Mouse (Mus musculus) bone marrow, adult 2 months (tissue): Measurements from ENCODE around the gene Gm15517. TPM values are rescaled to one million over a fixed set of nuclear protein-coding genes. Genes with fewer than 3 reads are reported as not detected.
"Not testable (repeated sequence)": the region's sequence is repeated elsewhere in the genome, so short reads cannot be mapped to it uniquely, and the experiment has no call there.

Experiments used
- H3K27ac ChIP-seq: fragments of 200-500 bp; 2 replicates; pipeline ENCODE4 v1.5.1; 2012; ENCODE audit warnings: low read depth, mild to moderate bottlenecking, control low read depth, inconsistent platforms, low read length; ENCODE audit not compliant: control insufficient read depth, poor library complexity, insufficient read depth
- H3K4me1 ChIP-seq: fragments of 200-500 bp; 2 replicates; pipeline ENCODE4 v1.6.1; 2011; ENCODE audit warnings: low read length; ENCODE audit not compliant: control insufficient read depth, insufficient read depth
- H3K4me3 ChIP-seq: fragments of 200-500 bp; replicated peaks from 2 replicates; pipeline ENCODE3; 2011; ENCODE audit warnings: mild to moderate bottlenecking, low read depth, low read length, control low read depth; ENCODE audit not compliant: control insufficient read depth
- CTCF ChIP-seq: fragments of 200-500 bp; IDR thresholded peaks from 2 replicates; pipeline ENCODE4 v1.5.1; 2011; ENCODE audit warnings: low read length, control low read depth; ENCODE audit not compliant: control insufficient read depth, insufficient read depth
- POLR2A ChIP-seq: fragments of 200-500 bp; IDR thresholded peaks from 2 replicates; pipeline ENCODE4 v1.6.1; 2011; ENCODE audit warnings: low read depth, mild to moderate bottlenecking, control low read depth, low read length, borderline replicate concordance; ENCODE audit not compliant: control insufficient read depth
- WGBS: fragments of 180-500 bp; shearing (Covaris S2); methylation state at CpG from one replicate; pipeline ENCODE4 v1.1.7; 2018; 5-methylcytosine and 5-hydroxymethylcytosine counted together
- polyA plus RNA-seq: library from polyadenylated mRNA; stranded (reverse); fragments of >200 nt; gene quantifications from 2 replicates; pipeline ENCODE4 v1.2.4, GENCODE M21; 2011; ENCODE audit warnings: low replicate concordance; ENCODE audit not compliant: missing spikeins, insufficient read depth, insufficient read length

The Gm15517 gene
- not detected in 2 replicates for polyA plus RNA-seq

- Histone ChIP-seq H3K4me1 (no peaks in the 10 kb centered on the region), H3K4me3 (no peak within 1 kb of the TSS), H3K27ac (no peak within 1 kb of the TSS)
- 34% methylated on average over 5 of the region's 5 CpGs for WGBS
- TF ChIP-seq CTCF (no peak), POLR2A (no peak)
Observed at GRCm38 (mm10) chr7:44261147-44261546, at the start of gene Gm15517. Gene Gm15517 (plus strand): TSS chr7:44261447.

- Histone ChIP-seq H3K27ac (no peak within 1 kb of the TSS), H3K4me3 (no peak within 1 kb of the TSS), H3K4me1 (no peaks in the 10 kb centered on the region)
- 67% methylated on average over 1 of the region's 1 CpGs for WGBS
- TF ChIP-seq POLR2A: no peak
- TF ChIP-seq CTCF: no peak
Observed at GRCm38 (mm10) chr7:44215645-44216044, 45.6 kb upstream of the Gm15517 start, which contains the start of gene Klk1b5. Gene Klk1b5 (plus strand): TSS chr7:44215945.

DNA sequence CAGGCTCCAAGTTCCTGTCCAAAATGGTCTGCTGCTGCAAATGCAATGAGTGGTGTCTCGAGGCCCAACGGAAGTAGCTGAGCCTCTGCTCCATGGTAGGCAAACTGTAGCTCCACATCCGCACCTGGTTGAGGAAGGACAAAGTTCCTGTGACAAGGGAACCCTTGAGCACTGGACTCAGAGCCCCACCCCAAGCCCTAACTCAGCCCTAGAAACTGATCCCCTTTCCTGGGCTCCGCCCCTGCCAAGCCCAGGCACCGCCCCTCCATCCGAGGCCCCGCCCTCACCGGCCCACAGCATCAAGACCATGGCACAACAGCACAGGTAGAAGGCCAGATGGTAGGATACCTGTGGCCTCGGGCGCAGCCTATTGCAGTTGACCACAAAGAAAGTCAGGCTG lies 39.6 kb upstream of the Gm15517 start:
- WGBS: 65% methylated on average over 10 of the region's 10 CpGs

DNA sequence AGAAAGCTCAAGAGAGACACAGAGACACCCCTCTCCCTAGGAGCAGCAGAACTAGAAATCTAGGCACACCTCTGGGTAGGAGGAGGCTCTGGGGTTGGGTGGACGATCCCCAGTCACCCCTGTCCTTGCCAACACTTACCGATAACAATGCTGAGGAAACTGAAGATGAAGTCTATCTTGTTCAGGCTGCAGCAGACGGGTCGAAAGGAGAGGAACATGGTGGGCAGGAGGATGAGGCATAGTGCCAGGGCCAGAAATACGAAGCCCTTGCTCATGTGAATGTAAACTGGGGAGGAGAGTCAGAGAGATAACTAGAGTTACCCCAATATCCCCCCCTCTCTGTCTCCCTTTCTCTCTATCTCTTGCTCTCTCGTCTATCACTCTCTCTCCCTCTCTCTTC lies 38.9 kb upstream of the Gm15517 start:
- 55% methylated on average over 6 of the region's 6 CpGs for WGBS
- not testable (repeated sequence) for H3K4me3 ChIP-seq, H3K27ac ChIP-seq, H3K4me1 ChIP-seq

More for the DNA sequence above, 39.6 kb upstream of the Gm15517 start:
- H3K27ac ChIP-seq, H3K4me3 ChIP-seq, H3K4me1 ChIP-seq: not testable (repeated sequence)

GRCm38 (mm10) chr7:44225076-44225475 lies 36.2 kb upstream of the Gm15517 start, which contains the start of gene Klk1:
Gene Klk1 (plus strand): TSS chr7:44225360.
- Histone ChIP-seq H3K4me3 (no peak within 1 kb of the TSS), H3K4me1 (no peaks in the 10 kb centered on the region), H3K27ac (no peak within 1 kb of the TSS)
- no peak for TF ChIP-seq CTCF
- no peak for TF ChIP-seq POLR2A
- WGBS: 31% methylated on average over 1 of the region's 1 CpGs

- Histone ChIP-seq H3K27ac (no peak within 1 kb of the TSS), H3K4me1 (no peaks in the 10 kb centered on the region), H3K4me3 (no peak within 1 kb of the TSS)
- 59% methylated on average over 3 of the region's 3 CpGs for WGBS
- TF ChIP-seq POLR2A (no peak), CTCF (no peak)
Observed at GRCm38 (mm10) chr7:44235909-44236308, 25.3 kb upstream of the Gm15517 start, which contains the start of gene Gm36864. Gene Gm36864 (plus strand): TSS chr7:44236177.

- WGBS: 35% methylated on average over 2 of the region's 2 CpGs
- Histone ChIP-seq H3K27ac (no peak overlapping the region), H3K4me1 (no peaks in the 10 kb centered on the region; the same call in 1 of the 2 replicates), H3K4me3 (no peak overlapping the region)
- TF ChIP-seq POLR2A (no peak), CTCF (no peak)
Observed at GRCm38 (mm10) chr7:44239913-44240312, 21.3 kb upstream of the Gm15517 start.

- H3K4me1 ChIP-seq: no peaks in the 10 kb centered on the region; the same call in 1 of the 2 replicates
- no peak for TF ChIP-seq POLR2A
- no peak for TF ChIP-seq CTCF
- H3K4me3 ChIP-seq: no peak overlapping the region
- WGBS: 61% methylated on average over 1 of the region's 1 CpGs
- H3K27ac ChIP-seq: no peak overlapping the region
Observed at GRCm38 (mm10) chr7:44240712-44241111, 20.5 kb upstream of the Gm15517 start.

- no peaks in the 10 kb centered on the region; the same call in 1 of the 2 replicates for H3K4me1 ChIP-seq
- WGBS: 61% methylated on average over 2 of the region's 2 CpGs
- no peak overlapping the region for H3K27ac ChIP-seq
- no peak for TF ChIP-seq CTCF
- TF ChIP-seq POLR2A: no peak
- no peak overlapping the region for H3K4me3 ChIP-seq
Observed at GRCm38 (mm10) chr7:44241163-44241562, 20.1 kb upstream of the Gm15517 start.
